Mouse (Mus musculus) adrenal gland, adult 8-10 months (tissue): ENCODE results near the gene Pygo1. TPM values are rescaled to one million over a fixed set of nuclear protein-coding genes. Genes with fewer than 3 reads are reported as not detected.

Source experiments
- DNase-seq: peaks from one replicate; pipeline ENCODE4 v3.0.0; 2022
- total RNA-seq, 4 experiments: library from RNA; stranded (reverse); gene quantifications; 2 replicates each; pipeline ENCODE4 v1.2.4; 2022

Gene Pygo1
- 1 to 10 TPM; 4.8 to 8.4 (median 6.1) TPM for total RNA-seq

GRCm38 (mm10) chr9:72925021-72925934 lies at the start of gene Pygo1:
Gene Pygo1, plus strand, starts transcription at chr9:72925645.
- DNase-seq = peak; percentile 25

- DNase-seq = no peak
These were observed 49.6 kb upstream of the Pygo1 start for GRCm38 (mm10) chr9:72875878-72876277.

GRCm38 (mm10) chr9:72877905-72878304 lies 47.5 kb upstream of the Pygo1 start:
- DNase-seq = no peak

- DNase-seq = no peak
These were observed 46.8 kb upstream of the Pygo1 start for GRCm38 (mm10) chr9:72878656-72879055.

GRCm38 (mm10) chr9:72879601-72880000 lies 45.8 kb upstream of the Pygo1 start:
- no peak for DNase-seq

GRCm38 (mm10) chr9:72880225-72880960 lies 45.1 kb upstream of the Pygo1 start:
- no peak for DNase-seq

GRCm38 (mm10) chr9:72881026-72881768 lies 44.2 kb upstream of the Pygo1 start:
- peak; percentile 37 for DNase-seq

GRCm38 (mm10) chr9:72883940-72884339 lies 41.5 kb upstream of the Pygo1 start:
- DNase-seq = peak; percentile 25

- DNase-seq = no peak
These were observed 35.7 kb upstream of the Pygo1 start for GRCm38 (mm10) chr9:72889777-72890176.

GRCm38 (mm10) chr9:72890499-72891085 lies 34.9 kb upstream of the Pygo1 start:
- no peak for DNase-seq

- DNase-seq = no peak
These were observed 32.7 kb upstream of the Pygo1 start for GRCm38 (mm10) chr9:72892761-72893160.

GRCm38 (mm10) chr9:72894796-72895352 lies 30.6 kb upstream of the Pygo1 start:
- DNase-seq = no peak

GRCm38 (mm10) chr9:72902057-72902456 lies 23.4 kb upstream of the Pygo1 start:
- no peak for DNase-seq

GRCm38 (mm10) chr9:72902611-72903010 lies 22.8 kb upstream of the Pygo1 start:
- no peak for DNase-seq

- no peak for DNase-seq
These were observed 18.7 kb upstream of the Pygo1 start for GRCm38 (mm10) chr9:72906693-72907103.

GRCm38 (mm10) chr9:72911381-72911780 lies 14.1 kb upstream of the Pygo1 start:
- DNase-seq = no peak

GRCm38 (mm10) chr9:72913551-72913950 lies 11.9 kb upstream of the Pygo1 start:
- no peak for DNase-seq

GRCm38 (mm10) chr9:72915728-72916127 lies 9.7 kb upstream of the Pygo1 start:
- no peak for DNase-seq

- DNase-seq = no peak
These were observed 2.4 kb upstream of the Pygo1 start for GRCm38 (mm10) chr9:72923068-72923467.

- DNase-seq = no peak
These were observed 452 bp downstream of the Pygo1 start for GRCm38 (mm10) chr9:72925935-72926258.

GRCm38 (mm10) chr9:72931166-72931790 lies 5.8 kb downstream of the Pygo1 start:
- DNase-seq = no peak

- no peak for DNase-seq
These were observed 9.9 kb downstream of the Pygo1 start for GRCm38 (mm10) chr9:72935309-72935708.
